Comparison of ENCODE assay signal across 18 mouse cellular contexts in genomic region chr5:36427831-36428230, GRCm38 (mm10). TPM values are rescaled to one million over a fixed set of nuclear protein-coding genes. Genes with fewer than 3 reads are reported as not detected.
DNase-seq lines count a peak whose midpoint lies in the region; ATAC-seq lines count a peak whose summit lies in the region.
"Had no signal": no experiment of that assay in that cellular context is flagged by ENCODE, and none has a peak within 500 bp of the region (broad histone marks: within the 10 kb centered on the region; RNA-seq: fewer than 3 reads in every experiment).

No protein-coding gene starts in this region.

- DNase-seq in adrenal gland, adult 2 months, result peak; percentile 63
- DNase-seq in adrenal gland, adult 8-10 months, result no peak
- DNase-seq in kidney, adult 8-10 months, result no peak
- DNase-seq in 3T3-L1 (ENCODE audit: low read depth, low spot score), result peak; percentile 20
- peak; percentile 29 for DNase-seq in embryo, embryonic 11 days
- DNase-seq: cerebellum, postnatal 14 days; kidney, adult 2 months; thymus, postnatal 14 days had no signal

- no peaks in the 10 kb centered on the region for H3K9me3 ChIP-seq in kidney, embryonic 16.5 days (ENCODE audit: low read length)
- no peaks in the 10 kb centered on the region for H3K9me3 ChIP-seq in heart, embryonic 11.5 days (replicated peaks; ENCODE audit: control insufficient read depth, low read length)
- H3K9me3 ChIP-seq: embryonic facial prominence, embryonic 13.5 days; limb, embryonic 13.5 days; midbrain, embryonic 10.5 days; neural tube, embryonic 15.5 days had no signal

- 24% methylated on average over 11 of the region's 11 CpGs for WGBS in kidney, embryonic 16.5 days
- WGBS in heart, embryonic 11.5 days (ENCODE audit: insufficient replicate concordance), result 47% methylated on average over 11 of the region's 11 CpGs

- no peaks in the 10 kb centered on the region for H3K36me3 ChIP-seq in kidney, embryonic 16.5 days (ENCODE audit: insufficient read depth, low read length)
- no peaks in the 10 kb centered on the region for H3K36me3 ChIP-seq in heart, embryonic 11.5 days (ENCODE audit: control insufficient read depth, insufficient read depth, low read length)
- H3K36me3 ChIP-seq: embryonic facial prominence, embryonic 13.5 days; limb, embryonic 13.5 days; midbrain, embryonic 10.5 days; neural tube, embryonic 15.5 days had no signal

- H3K4me2 ChIP-seq in kidney, embryonic 16.5 days (replicated peaks; ENCODE audit: low read depth, low read length), result peak overlapping the region; percentile 2; the same call in 1 of the 2 replicates
- no peak overlapping the region for H3K4me2 ChIP-seq in heart, embryonic 11.5 days
- H3K4me2 ChIP-seq: embryonic facial prominence, embryonic 13.5 days; limb, embryonic 13.5 days; neural tube, embryonic 15.5 days had no signal

- peaks cover 13% of the 10 kb centered on the region for H3K4me1 ChIP-seq in kidney, embryonic 16.5 days (ENCODE audit: insufficient read depth, low read length)
- H3K4me1 ChIP-seq in heart, embryonic 11.5 days (ENCODE audit: control insufficient read depth, insufficient read depth, low read length), result no peaks in the 10 kb centered on the region

- no peak; the same call in 1 of the 2 replicates for ATAC-seq in kidney, embryonic 16.5 days (ENCODE audit: low FRiP score, low TSS enrichment)
- no peak for ATAC-seq in megakaryocyte, adult 5-6 weeks (ENCODE audit: poor library complexity, severe bottlenecking)
- ATAC-seq in heart, embryonic 11.5 days (replicated peaks; ENCODE audit: insufficient number of reproducible peaks, low FRiP score, low TSS enrichment), result no peak
- ATAC-seq: forebrain, embryonic 16.5 days had no signal

- H3K27ac ChIP-seq in kidney, embryonic 16.5 days (ENCODE audit: low read length), result no peak overlapping the region
- H3K27ac ChIP-seq in heart, embryonic 11.5 days (ENCODE audit: low read depth, low read length), result no peak overlapping the region
- H3K27ac ChIP-seq: embryonic facial prominence, embryonic 13.5 days; limb, embryonic 13.5 days; midbrain, embryonic 10.5 days; neural tube, embryonic 15.5 days; stomach, postnatal 0 days had no signal

- H3K9ac ChIP-seq in kidney, embryonic 16.5 days (replicated peaks; ENCODE audit: low read length), result 0 out of 2 replicates have a peak overlapping the region, but pooled peaks have one; percentile 25
- no peak overlapping the region for H3K9ac ChIP-seq in heart, embryonic 11.5 days (ENCODE audit: low read depth, low read length)
- H3K9ac ChIP-seq: embryonic facial prominence, embryonic 13.5 days; limb, embryonic 13.5 days; neural tube, embryonic 15.5 days had no signal

- no peak overlapping the region for H3K4me3 ChIP-seq in kidney, embryonic 16.5 days (ENCODE audit: low read length)
- H3K4me3 ChIP-seq in heart, embryonic 11.5 days (ENCODE audit: low read depth, low read length), result no peak overlapping the region
- H3K4me3 ChIP-seq: embryonic facial prominence, embryonic 13.5 days; limb, embryonic 13.5 days; midbrain, embryonic 10.5 days; myocyte; neural tube, embryonic 15.5 days had no signal

- no peaks in the 10 kb centered on the region for H3K27me3 ChIP-seq in kidney, embryonic 16.5 days (ENCODE audit: insufficient read depth, low read length)
- no peaks in the 10 kb centered on the region for H3K27me3 ChIP-seq in heart, embryonic 11.5 days (ENCODE audit: control insufficient read depth, insufficient read depth, low read length)
- H3K27me3 ChIP-seq: limb, embryonic 13.5 days; neural tube, embryonic 15.5 days had no signal

RNA-seq across cellular contexts. Expression of gene Sorcs2, which starts 29.9 kb away (rescaled TPM):
- total RNA-seq in adrenal gland, adult 2 months (2021), result 10 to 100 TPM in 1 of 2 experiments, 1 to 10 TPM in 1; 10.0 to 16.4 TPM
- polyA plus RNA-seq in adrenal gland, adult 2 months (2012; rRNA removed), result 18.4 and 19.7 TPM in 2 replicates
- total RNA-seq in adrenal gland, adult 8-10 months (2022), result 10 to 100 TPM in 3 of 4 experiments, 1 to 10 TPM in 1; 7.9 to 18.3 (median 12.5) TPM
- polyA plus RNA-seq in kidney, embryonic 16.5 days (2015; fragmentation: Nextera tagmentation; extraction: Ambion mirVana), result 11.1 and 11.6 TPM in 2 replicates
- total RNA-seq in megakaryocyte, adult 5-6 weeks (2015), result 0.21 TPM in 1 of 2 replicates, not detected in the other
- total RNA-seq in megakaryocyte, adult 5-6 weeks (2017), result 0.16 and 0.22 TPM in 2 replicates
- 7.1 and 7.3 TPM in 2 replicates for polyA plus RNA-seq in heart, embryonic 11.5 days (2014; fragmentation: Nextera tagmentation; extraction: Ambion mirVana)

RNA-seq across cellular contexts. Expression of gene Grpel1, which starts 37.0 kb away (rescaled TPM):
- 10 to 100 TPM; 79.9 to 86.9 TPM for total RNA-seq in adrenal gland, adult 2 months (2021)
- 20.6 and 28.7 TPM in 2 replicates for polyA plus RNA-seq in adrenal gland, adult 2 months (2012; rRNA removed)
- total RNA-seq in adrenal gland, adult 8-10 months (2022), result 10 to 100 TPM; 53.4 to 69.1 (median 62.6) TPM
- 62.9 and 66.4 TPM in 2 replicates for polyA plus RNA-seq in kidney, embryonic 16.5 days (2015; fragmentation: Nextera tagmentation; extraction: Ambion mirVana)
- total RNA-seq in megakaryocyte, adult 5-6 weeks (2015), result 24.3 and 24.7 TPM in 2 replicates
- total RNA-seq in megakaryocyte, adult 5-6 weeks (2017), result 21.9 and 24.3 TPM in 2 replicates
- 63.8 and 68.1 TPM in 2 replicates for polyA plus RNA-seq in heart, embryonic 11.5 days (2014; fragmentation: Nextera tagmentation; extraction: Ambion mirVana)

RNA-seq across cellular contexts. Expression of gene Tada2b, which starts 56.3 kb away (rescaled TPM):
- 10 to 100 TPM; 31.9 to 39.4 TPM for total RNA-seq in adrenal gland, adult 2 months (2021)
- polyA plus RNA-seq in adrenal gland, adult 2 months (2012; rRNA removed), result 24.0 and 25.9 TPM in 2 replicates
- 10 to 100 TPM; 34.0 to 42.2 (median 35.6) TPM for total RNA-seq in adrenal gland, adult 8-10 months (2022)
- 2.0 and 2.2 TPM in 2 replicates for polyA plus RNA-seq in kidney, embryonic 16.5 days (2015; fragmentation: Nextera tagmentation; extraction: Ambion mirVana)
- total RNA-seq in megakaryocyte, adult 5-6 weeks (2015), result 12.0 and 14.0 TPM in 2 replicates
- 16.5 and 23.3 TPM in 2 replicates for total RNA-seq in megakaryocyte, adult 5-6 weeks (2017)
- polyA plus RNA-seq in heart, embryonic 11.5 days (2014; fragmentation: Nextera tagmentation; extraction: Ambion mirVana), result 2.8 and 3.3 TPM in 2 replicates

RNA-seq across cellular contexts. Expression of gene Ccdc96, which starts 56.6 kb away (rescaled TPM):
- under 1 TPM; 0.35 to 0.52 TPM for total RNA-seq in adrenal gland, adult 2 months (2021)
- 0.10 TPM in 1 of 2 replicates, not detected in the other for polyA plus RNA-seq in adrenal gland, adult 2 months (2012; rRNA removed)
- total RNA-seq in adrenal gland, adult 8-10 months (2022), result under 1 TPM; 0.38 to 0.99 (median 0.55) TPM
- polyA plus RNA-seq in kidney, embryonic 16.5 days (2015; fragmentation: Nextera tagmentation; extraction: Ambion mirVana), result 0.76 and 0.81 TPM in 2 replicates
- total RNA-seq in megakaryocyte, adult 5-6 weeks (2015), result 0.57 TPM in 1 of 2 replicates, not detected in the other
- 0.08 and 0.18 TPM in 2 replicates for total RNA-seq in megakaryocyte, adult 5-6 weeks (2017)
- 0.25 and 0.44 TPM in 2 replicates for polyA plus RNA-seq in heart, embryonic 11.5 days (2014; fragmentation: Nextera tagmentation; extraction: Ambion mirVana)

Comparison
In these comparisons a context has a peak if more than half of its experiments do, and no peak if none do; other contexts are left out.
1. DNase-seq: peak in adrenal gland, adult 2 months (single experiment), 3T3-L1 (single experiment) and embryo, embryonic 11 days (single experiment); none in adrenal gland, adult 8-10 months (single experiment) and kidney, adult 8-10 months (0 of 2).
2. RNA of gene Sorcs2, which starts 29.9 kb away (total RNA-seq): 10.0 to 16.4 TPM in adrenal gland, adult 2 months and 7.9 to 18.3 TPM in adrenal gland, adult 8-10 months; 0.16 to 0.22 TPM in megakaryocyte, adult 5-6 weeks; every median in the first group is over 4 times any median in the second.